In genomic region chr9:101261443-101261842, GRCm38 (mm10) we compare ENCODE assay signal across 14 mouse cellular contexts. TPM values are rescaled to one million over a fixed set of nuclear protein-coding genes. Genes with fewer than 3 reads are reported as not detected.
DNase-seq lines count a peak whose midpoint lies in the region; ATAC-seq and TF ChIP-seq lines count a peak whose summit lies in the region.
"Had no signal": no experiment of that assay in that cellular context is flagged by ENCODE, and none has a peak within 500 bp of the region (broad histone marks: within the 10 kb centered on the region; RNA-seq: fewer than 3 reads in every experiment).

No protein-coding gene starts in this region.

- H3K4me2 ChIP-seq in heart, embryonic 13.5 days = peak overlapping the region; percentile 57
- H3K4me2 ChIP-seq in kidney, postnatal 0 days (ENCODE audit: low read length) = no peak overlapping the region; the same call in 1 of the 2 replicates
- H3K4me2 ChIP-seq: hindbrain, embryonic 14.5 days; liver, embryonic 11.5 days; midbrain, embryonic 11.5 days had no signal

- no peak overlapping the region for H3K27ac ChIP-seq in heart, embryonic 13.5 days (replicated peaks)
- H3K27ac ChIP-seq in layer of hippocampus, adult 2 months = peak overlapping the region; percentile 67; the same call in 1 of the 2 replicates
- no peak overlapping the region for H3K27ac ChIP-seq in MEL (ENCODE audit: control insufficient read depth, low read depth, low read length)
- peak overlapping the region; percentile 79 for H3K27ac ChIP-seq in kidney, postnatal 0 days
- H3K27ac ChIP-seq: hindbrain, embryonic 14.5 days had no signal

- no peaks in the 10 kb centered on the region for H3K9me3 ChIP-seq in heart, embryonic 13.5 days
- no peaks in the 10 kb centered on the region for H3K9me3 ChIP-seq in MEL (replicated peaks; ENCODE audit: insufficient read depth, low read length)
- no peaks in the 10 kb centered on the region for H3K9me3 ChIP-seq in kidney, postnatal 0 days (replicated peaks; ENCODE audit: low read length)

- TF ChIP-seq CTCF in layer of hippocampus, adult 2 months (conservative IDR thresholded peaks at IDR 0.05) = no peak
- no peak for TF ChIP-seq CTCF in MEL (IDR thresholded peaks at IDR 0.05 in 2 of 3, conservative IDR thresholded peaks at IDR 0.05 in 1 of 3; ENCODE audit: control insufficient read depth in 1 of 3, insufficient read depth in 1 of 3, low read depth in 2 of 3, low read length in 3 of 3, poor library complexity in 1 of 3, severe bottlenecking in 1 of 3)
- no peak for TF ChIP-seq CTCF in kidney, postnatal 0 days (IDR thresholded peaks at IDR 0.05; ENCODE audit: low read depth)

- no peak overlapping the region for H3K4me3 ChIP-seq in heart, embryonic 13.5 days
- no peak overlapping the region for H3K4me3 ChIP-seq in layer of hippocampus, adult 2 months
- no peak overlapping the region for H3K4me3 ChIP-seq in MEL (ENCODE audit: control insufficient read depth in 1 of 2, insufficient read depth in 1 of 2, low read depth in 2 of 2, low read length in 2 of 2)
- H3K4me3 ChIP-seq in kidney, postnatal 0 days (replicated peaks; ENCODE audit: low read depth, low read length) = no peak overlapping the region

- H3K27me3 ChIP-seq in heart, embryonic 13.5 days (replicated peaks) = no peaks in the 10 kb centered on the region
- H3K27me3 ChIP-seq in MEL (ENCODE audit: control insufficient read depth in 1 of 2, insufficient read depth in 2 of 2, low read length in 2 of 2) = no peaks in the 10 kb centered on the region
- H3K27me3 ChIP-seq in kidney, postnatal 0 days (ENCODE audit: insufficient read depth, low read length) = no peaks in the 10 kb centered on the region

- H3K4me1 ChIP-seq in heart, embryonic 13.5 days = peaks cover 13% of the 10 kb centered on the region
- no peaks in the 10 kb centered on the region; a peak in 2 of 4 replicates for H3K4me1 ChIP-seq in MEL (ENCODE audit: control insufficient read depth in 1 of 2, insufficient read depth in 2 of 2, low read length in 2 of 2)
- H3K4me1 ChIP-seq in kidney, postnatal 0 days (replicated peaks; ENCODE audit: insufficient read depth, low read length) = 0 out of 2 replicates have a peak, but pooled peaks cover 6% of the 10 kb centered on the region

- 69% methylated on average over 4 of the region's 4 CpGs for WGBS in heart, embryonic 13.5 days
- WGBS in kidney, postnatal 0 days = 54% methylated on average over 4 of the region's 4 CpGs

- H3K36me3 ChIP-seq in heart, embryonic 13.5 days = no peaks in the 10 kb centered on the region
- H3K36me3 ChIP-seq in MEL (ENCODE audit: control insufficient read depth in 1 of 2, insufficient read depth in 2 of 2, low read length in 2 of 2) = no peaks in the 10 kb centered on the region
- no peaks in the 10 kb centered on the region for H3K36me3 ChIP-seq in kidney, postnatal 0 days (ENCODE audit: insufficient read depth, low read length)

- intact Hi-C loops in heart, postnatal 14 days (cut with DNase I) = no loop called here

- TF ChIP-seq EP300 in MEL (IDR thresholded peaks at IDR 0.05; ENCODE audit: low read depth in 1 of 2, low read length in 2 of 2) = no peak

- TF ChIP-seq RAD21 in MEL (IDR thresholded peaks at IDR 0.05; ENCODE audit: low read depth, low read length) = no peak

- no peaks in the 10 kb centered on the region for H3K79me2 ChIP-seq in MEL (ENCODE audit: control insufficient read depth, insufficient read depth, low read length, poor library complexity)

- ATAC-seq in heart, embryonic 13.5 days (ENCODE audit: extremely low read depth, insufficient number of reproducible peaks, low FRiP score, low TSS enrichment) = no peak
- ATAC-seq in kidney, postnatal 0 days (replicated peaks; ENCODE audit: low FRiP score, low read depth) = 0 out of 2 replicates have a peak, but pooled peaks have one; percentile 27

- TF ChIP-seq POLR2A in MEL (IDR thresholded peaks at IDR 0.05; ENCODE audit: control insufficient read depth in 1 of 2, insufficient read depth in 1 of 2, low read depth in 1 of 2, low read length in 2 of 2, poor library complexity in 1 of 2) = no peak

- H3K9ac ChIP-seq in heart, embryonic 13.5 days = no peak overlapping the region
- no peak overlapping the region for H3K9ac ChIP-seq in MEL (ENCODE audit: control insufficient read depth, low read depth, low read length, poor library complexity, severe bottlenecking)
- no peak overlapping the region for H3K9ac ChIP-seq in kidney, postnatal 0 days (ENCODE audit: low read depth, low read length)
- H3K9ac ChIP-seq: hindbrain, embryonic 14.5 days had no signal

- no peak for DNase-seq in heart, postnatal 14 days
- no peak for DNase-seq in layer of hippocampus, adult 2 months (ENCODE audit: low spot score in 2 of 2)
- no peak for DNase-seq in layer of hippocampus, adult 8-10 months (ENCODE audit: low spot score in 2 of 2)
- DNase-seq in MEL (ENCODE audit: low read depth, low spot score) = no peak
- DNase-seq in kidney, postnatal 0 days (ENCODE audit: low spot score) = no peak
- DNase-seq in cerebellum, postnatal 14 days = no peak
- no peak for DNase-seq in spleen, postnatal 14 days (ENCODE audit: low spot score in 2 of 2)
- DNase-seq: B cell, adult 2 months; cerebellum, adult 8-10 months; thymus, adult 18-20 months had no signal

TF ChIP-seq in MEL, 35 proteins besides CTCF, POLR2A, EP300 and RAD21:
- TF ChIP-seq KAT2A (conservative IDR thresholded peaks at IDR 0.05; ENCODE audit: low read depth, low read length) (no peak), MYB (IDR thresholded peaks at IDR 0.05; ENCODE audit: low read depth, low read length) (no peak), USF1 (IDR thresholded peaks at IDR 0.05; ENCODE audit: low read depth, low read length) (peak; percentile 71), GABPA (IDR thresholded peaks at IDR 0.05; ENCODE audit: low read depth, low read length) (no peak)

RNA-seq across cellular contexts. Expression of gene Ppp2r3a, which starts 9.8 kb away (rescaled TPM):
- polyA plus RNA-seq in heart, embryonic 13.5 days (2015; fragmentation: Nextera tagmentation; extraction: Ambion mirVana) = 62.3 and 67.1 TPM in 2 replicates
- total RNA-seq in heart, postnatal 14 days (2021) = 100 to 1,000 TPM; 201 to 214 TPM
- total RNA-seq in layer of hippocampus, adult 2 months (2021) = 10 to 100 TPM; 29.0 to 30.9 TPM
- total RNA-seq in layer of hippocampus, adult 8-10 months (2022) = 10 to 100 TPM; 29.4 to 36.3 (median 33.1) TPM
- 1.1 and 2.2 TPM in 2 replicates for total RNA-seq in MEL (2012; rRNA removed)
- polyA plus RNA-seq in MEL (2012; ENCODE audit: insufficient read depth in 1 of 2, insufficient read length in 2 of 2, low read depth in 1 of 2, low replicate concordance in 2 of 2, missing spikeins in 1 of 2) = 1 to 10 TPM in 1 of 2 experiments, not detected in 1; 3.0 TPM
- 15.3 and 16.6 TPM in 2 replicates for polyA plus RNA-seq in kidney, postnatal 0 days (2015; fragmentation: Nextera tagmentation; extraction: Ambion mirVana)

Comparison
In these comparisons a context has a peak if more than half of its experiments do, and no peak if none do; other contexts are left out.
1. H3K27ac ChIP-seq: peak in layer of hippocampus, adult 2 months (single experiment) and kidney, postnatal 0 days (single experiment); none in heart, embryonic 13.5 days (single experiment) and MEL (single experiment).